21 mouse cellular contexts compared by ENCODE assay signal in the genomic region with DNA sequence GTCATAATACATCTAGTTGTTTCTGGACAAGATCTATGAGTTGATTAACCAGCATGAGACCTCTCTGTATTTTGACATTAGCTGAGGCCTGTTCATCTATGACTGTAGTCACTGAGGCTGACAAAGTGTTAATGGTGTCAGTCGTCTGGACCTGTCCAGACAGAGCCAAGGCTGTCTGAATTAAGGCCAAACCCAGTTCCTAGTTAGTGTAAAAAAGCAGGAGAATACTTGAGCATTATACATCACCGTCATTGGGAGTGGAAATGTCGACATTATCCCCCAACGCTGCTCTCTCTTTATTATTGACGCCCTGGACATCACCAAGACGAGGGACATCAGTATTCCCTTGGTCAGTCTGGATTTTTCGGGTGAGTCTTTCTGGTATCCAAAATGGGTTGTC. TPM values are rescaled to one million over a fixed set of nuclear protein-coding genes. Genes with fewer than 3 reads are reported as not detected.
A peak's percentile ranks its signal among the peaks of the same experiment; 100 is the strongest.
DNase-seq lines count a peak whose midpoint lies in the region; TF ChIP-seq lines count a peak whose summit lies in the region.
"Not testable (repeated sequence)": the region's sequence is repeated elsewhere in the genome, so short reads cannot be mapped to it uniquely, and the experiment has no call there.
"Had no signal": no experiment of that assay in that cellular context is flagged by ENCODE, and none has a peak within 500 bp of the region (broad histone marks: within the 10 kb centered on the region; RNA-seq: fewer than 3 reads in every experiment).

No protein-coding gene starts in this region.

- not testable (repeated sequence) for H3K4me1 ChIP-seq in thymus, adult 2 months (replicated peaks; ENCODE audit: control insufficient read depth, insufficient read depth, low read length)

- not testable (repeated sequence) for H3K36me3 ChIP-seq in thymus, adult 2 months (ENCODE audit: control insufficient read depth, insufficient read depth, low read length)

- DNase-seq in CD8-positive naive resting alpha-beta T cell, adult 2 months (ENCODE audit: low read depth in 2 of 2, low spot score in 2 of 2): peak; percentile 7 to 27
- DNase-seq in cerebellum, adult 8-10 months: peak; percentile 16
- peak; percentile 95 for DNase-seq in heart, adult 11 months
- peak; percentile 14 for DNase-seq in kidney, adult 18-20 months
- DNase-seq in layer of hippocampus, postnatal 14 days (ENCODE audit: low spot score in 2 of 2): peak; percentile 3 to 12
- peak; percentile 4 to 28 for DNase-seq in left cerebral cortex, postnatal 36 days (ENCODE audit: low spot score in 2 of 2)
- DNase-seq in ovary, adult 18-20 months (ENCODE audit: low spot score): peak; percentile 5
- peak; percentile 9 for DNase-seq in thymus, adult 2 months

- not testable (repeated sequence) for TF ChIP-seq CTCF in thymus, adult 2 months (IDR thresholded peaks at IDR 0.05; ENCODE audit: borderline replicate concordance, control insufficient read depth, extremely low read depth, insufficient read depth, low read length, poor library complexity)

- TF ChIP-seq POLR2A in thymus, adult 2 months (IDR thresholded peaks at IDR 0.05; ENCODE audit: control insufficient read depth, extremely low read depth, insufficient read depth, low read length, poor library complexity): not testable (repeated sequence)

- no CpG with 5 or more reads among the region's 7 CpGs for WGBS in thymus, adult 2 months

- not testable (repeated sequence) for H3K27ac ChIP-seq in thymus, adult 2 months (ENCODE audit: control insufficient read depth, insufficient read depth, low read length)

- H3K4me3 ChIP-seq in thymus, adult 2 months (ENCODE audit: control insufficient read depth, insufficient read depth, low read length): not testable (repeated sequence)

- not testable (repeated sequence) for H3K27me3 ChIP-seq in thymus, adult 2 months (ENCODE audit: control insufficient read depth, insufficient read depth, low read length)

- intact Hi-C loops in left cerebral cortex, postnatal 36 days (cut with DNase I): not testable (repeated sequence)

RNA-seq across cellular contexts. Expression of a gene that starts 9.0 kb away (rescaled TPM):
- not detected for total RNA-seq in layer of hippocampus, postnatal 14 days (2021)
- total RNA-seq in left cerebral cortex, postnatal 36 days (2021): not detected
- not detected in 2 replicates for polyA plus RNA-seq in thymus, adult 2 months (2012; rRNA removed)
- total RNA-seq: adrenal gland, postnatal 14 days; common myeloid progenitor, adult 5-6 weeks; gastrocnemius, adult 2 months; megakaryocyte-erythroid progenitor cell, adult 5-6 weeks; monocyte, adult 5-6 weeks had no signal
- polyA plus RNA-seq: embryonic facial prominence, embryonic 13.5 days; forebrain, embryonic 10.5 days; heart, embryonic 12.5 days; hindbrain, embryonic 12.5 days; intestine, embryonic 15.5 days; limb, embryonic 14.5 days; liver, postnatal 0 days; neural tube, embryonic 15.5 days had no signal

RNA-seq across cellular contexts. Expression of a gene that starts 18.4 kb away (rescaled TPM):
- not detected for total RNA-seq in layer of hippocampus, postnatal 14 days (2021)
- total RNA-seq in left cerebral cortex, postnatal 36 days (2021): not detected
- polyA plus RNA-seq in thymus, adult 2 months (2012; rRNA removed): not detected in 2 replicates
- total RNA-seq: adrenal gland, postnatal 14 days; common myeloid progenitor, adult 5-6 weeks; gastrocnemius, adult 2 months; megakaryocyte-erythroid progenitor cell, adult 5-6 weeks; monocyte, adult 5-6 weeks had no signal
- polyA plus RNA-seq: embryonic facial prominence, embryonic 13.5 days; forebrain, embryonic 10.5 days; heart, embryonic 12.5 days; hindbrain, embryonic 12.5 days; intestine, embryonic 15.5 days; limb, embryonic 14.5 days; liver, postnatal 0 days; neural tube, embryonic 15.5 days had no signal

RNA-seq across cellular contexts. Expression of a gene that starts 34.3 kb away (rescaled TPM):
- total RNA-seq in layer of hippocampus, postnatal 14 days (2021): not detected
- not detected for total RNA-seq in left cerebral cortex, postnatal 36 days (2021)
- not detected in 2 replicates for polyA plus RNA-seq in thymus, adult 2 months (2012; rRNA removed)
- total RNA-seq: adrenal gland, postnatal 14 days; common myeloid progenitor, adult 5-6 weeks; gastrocnemius, adult 2 months; megakaryocyte-erythroid progenitor cell, adult 5-6 weeks; monocyte, adult 5-6 weeks had no signal
- polyA plus RNA-seq: embryonic facial prominence, embryonic 13.5 days; forebrain, embryonic 10.5 days; heart, embryonic 12.5 days; hindbrain, embryonic 12.5 days; intestine, embryonic 15.5 days; limb, embryonic 14.5 days; liver, postnatal 0 days; neural tube, embryonic 15.5 days had no signal

Comparison
In these comparisons a context has a peak if more than half of its experiments do, and no peak if none do; other contexts are left out.
1. DNase-seq: peak in every context shown above with its lines; median percentile 95 in heart, adult 11 months; 17 in CD8-positive naive resting alpha-beta T cell, adult 2 months; 16 in cerebellum, adult 8-10 months; 16 in left cerebral cortex, postnatal 36 days; 14 in kidney, adult 18-20 months; 9 in thymus, adult 2 months; 8 in layer of hippocampus, postnatal 14 days; 5 in ovary, adult 18-20 months.